Mouse (Mus musculus) ovary, postnatal 14 days (tissue): ENCODE measurements at regions not wholly inside any gene's neighbourhood (a gene's known extent, or its start where the extent isn't known, plus 50 kb on each side); places are given as distances from the start of the nearest gene placed in this dataset.

Experiments used
- DNase-seq: peaks from one replicate; pipeline ENCODE4 v3.0.0; 2022; ENCODE audit warnings: low spot score

GRCm38 (mm10) chr13:101289407-101289806 is 456.2 kb upstream of the Slc30a5 start:
- DNase-seq = no peak

GRCm38 (mm10) chr13:101287131-101287530 is 453.9 kb upstream of the Slc30a5 start:
- no peak for DNase-seq

DNA sequence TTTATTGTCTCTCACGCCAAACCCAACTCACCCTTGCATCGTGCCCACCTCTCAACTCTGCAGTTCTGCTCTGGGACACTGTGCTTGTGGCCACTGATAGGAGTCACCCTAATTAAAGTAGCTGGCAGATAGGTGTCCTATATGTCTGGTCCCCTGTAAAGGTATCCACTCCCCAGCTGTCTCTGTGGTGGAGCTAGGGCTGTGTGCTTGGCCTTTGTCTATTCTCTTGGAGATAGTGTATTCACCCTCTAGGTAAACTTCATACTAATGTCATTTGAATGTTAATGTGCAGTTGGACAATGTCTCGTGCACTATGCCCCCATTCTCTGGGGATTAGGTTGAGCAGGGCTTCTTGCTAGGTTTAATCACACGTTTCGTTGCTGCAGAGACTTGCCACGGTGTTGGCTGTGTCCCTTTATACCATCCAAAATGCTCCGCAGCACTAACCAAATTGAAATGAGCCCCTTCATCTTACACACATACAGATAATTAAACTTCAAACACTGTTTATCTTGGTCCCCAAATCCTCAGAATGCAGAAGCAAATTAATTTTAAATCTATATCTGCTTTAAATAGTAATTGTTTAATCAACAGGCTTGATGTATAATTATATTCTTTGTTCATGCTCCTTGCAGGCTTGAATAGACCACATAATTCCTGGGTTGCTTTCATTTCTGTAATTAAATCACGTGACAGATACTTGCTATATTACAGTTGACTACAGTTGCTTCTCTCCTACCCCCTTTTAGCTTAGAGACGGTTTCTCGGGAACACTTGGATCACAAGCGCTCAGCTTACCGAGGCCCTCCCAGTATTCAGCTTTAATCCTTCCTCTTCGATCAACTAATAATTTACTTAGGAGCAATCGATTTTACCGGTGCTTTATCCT is 453.0 kb upstream of the Slc30a5 start:
- DNase-seq = no peak

GRCm38 (mm10) chr13:101278127-101278526 is 444.9 kb upstream of the Slc30a5 start:
- no peak for DNase-seq

GRCm38 (mm10) chr13:101276766-101277165 is 443.5 kb upstream of the Slc30a5 start:
- no peak for DNase-seq

- no peak for DNase-seq
These were observed 441.4 kb upstream of the Slc30a5 start for GRCm38 (mm10) chr13:101274470-101275141.

GRCm38 (mm10) chr13:101273321-101273720 is 440.1 kb upstream of the Slc30a5 start:
- no peak for DNase-seq

GRCm38 (mm10) chr13:101253698-101254468 is 420.7 kb upstream of the Slc30a5 start:
- DNase-seq = no peak

GRCm38 (mm10) chr13:101249369-101249768 is 416.1 kb upstream of the Slc30a5 start:
- no peak for DNase-seq

DNA sequence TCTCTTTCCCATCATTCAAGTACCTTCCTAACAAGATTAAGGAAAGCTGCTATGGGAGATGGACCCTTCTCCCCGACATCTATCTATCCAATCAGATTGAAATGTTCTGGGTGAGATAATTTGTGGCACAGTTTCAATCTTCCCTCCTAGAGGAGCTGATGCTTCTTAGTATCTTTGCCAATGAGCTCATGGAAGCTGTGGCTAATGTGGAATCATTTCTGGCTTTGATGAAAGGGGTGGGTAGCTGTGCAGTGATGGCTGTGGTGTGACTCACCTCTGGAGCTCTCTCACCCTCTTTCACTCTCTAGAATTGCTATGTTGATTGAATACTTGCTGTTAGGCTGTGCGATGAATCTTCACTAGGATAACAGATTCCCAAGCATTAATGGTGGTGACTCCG is 411.1 kb upstream of the Slc30a5 start:
- DNase-seq = no peak

GRCm38 (mm10) chr13:101238860-101239259 is 405.6 kb upstream of the Slc30a5 start:
- DNase-seq = no peak

- no peak for DNase-seq
These were observed 403.8 kb upstream of the Slc30a5 start for GRCm38 (mm10) chr13:101237035-101237434.

- no peak for DNase-seq
These were observed 402.6 kb upstream of the Slc30a5 start for GRCm38 (mm10) chr13:101235846-101236245.

DNA sequence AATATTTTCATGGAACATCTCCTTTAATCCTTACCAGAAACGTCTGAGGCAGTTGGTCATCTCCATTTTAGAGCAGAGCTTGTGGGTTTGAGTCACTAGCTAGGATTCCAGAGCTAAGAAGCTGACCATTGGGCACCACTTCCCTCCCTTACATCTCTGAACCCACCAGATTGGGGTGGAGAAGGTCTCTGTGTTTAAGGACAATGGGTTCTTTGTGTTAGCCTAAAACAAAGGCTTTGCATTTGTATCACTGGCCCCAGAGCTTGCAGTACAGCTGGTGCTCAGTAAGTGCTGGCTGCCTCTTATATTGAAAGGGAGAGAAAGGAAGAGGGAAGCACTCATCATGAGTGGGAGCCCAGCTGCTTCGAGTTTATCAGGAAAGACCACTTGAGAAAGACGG is 401.9 kb upstream of the Slc30a5 start:
- DNase-seq = no peak

- DNase-seq = no peak
These were observed 401.3 kb upstream of the Slc30a5 start for GRCm38 (mm10) chr13:101234550-101234949.

- no peak for DNase-seq
These were observed 400.6 kb upstream of the Slc30a5 start for GRCm38 (mm10) chr13:101233843-101234281.

- DNase-seq = peak; percentile 28
These were observed 400.1 kb upstream of the Slc30a5 start for GRCm38 (mm10) chr13:101233181-101233842.

DNA sequence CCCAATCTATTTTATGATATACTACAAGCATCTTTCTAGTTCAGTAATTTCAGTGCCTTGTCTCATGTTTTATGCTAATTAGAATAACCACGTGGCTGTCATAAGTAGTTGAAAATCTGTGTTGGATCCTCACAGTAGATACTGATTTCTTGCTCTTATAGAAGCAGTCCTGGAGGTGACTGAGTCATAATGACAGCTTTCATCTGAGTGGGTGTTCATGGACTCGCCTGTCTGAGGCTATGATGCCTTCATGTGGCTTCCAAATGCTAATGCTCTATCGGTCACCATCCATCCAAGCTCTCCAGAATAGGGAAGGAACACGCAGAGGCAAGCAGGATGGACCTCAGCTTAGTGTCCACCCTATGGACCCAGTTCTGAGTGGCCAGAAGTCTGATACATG is 396.6 kb upstream of the Slc30a5 start:
- DNase-seq = no peak

- DNase-seq = no peak
These were observed 392.1 kb upstream of the Slc30a5 start for GRCm38 (mm10) chr13:101225366-101225765.

DNA sequence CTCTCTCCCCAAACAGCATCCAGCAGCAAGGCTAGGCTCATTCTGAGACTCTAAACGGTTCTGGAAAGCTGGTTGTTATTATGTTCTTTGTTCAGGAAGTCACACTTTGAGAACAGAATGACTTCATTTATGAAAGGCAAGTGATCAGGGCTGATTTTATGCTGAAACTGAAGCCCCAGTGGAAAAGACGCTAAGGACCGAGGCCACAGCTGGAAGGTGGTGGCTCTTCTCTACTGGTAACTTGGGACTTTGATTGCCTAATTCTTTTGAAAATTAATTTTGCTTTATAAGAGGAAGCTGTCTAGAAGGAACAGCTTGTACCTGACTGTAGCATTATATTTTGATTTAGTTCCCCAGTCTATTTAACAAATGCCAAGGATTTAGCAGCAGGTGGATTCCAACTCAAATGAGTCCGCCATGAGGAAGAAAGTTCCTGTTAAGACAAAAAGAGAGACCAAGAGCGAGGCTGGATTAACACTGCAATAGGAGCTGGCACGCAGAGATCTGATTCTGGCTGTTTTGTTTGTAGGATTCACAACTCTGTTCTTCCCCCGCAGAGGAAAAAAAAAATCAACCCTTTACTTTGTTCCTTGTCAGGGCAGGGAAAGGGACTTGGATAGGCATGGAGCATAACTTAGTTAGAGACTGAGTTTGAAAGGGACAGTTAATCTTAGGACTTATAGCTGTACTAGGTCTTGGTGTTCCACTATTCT is 388.3 kb upstream of the Slc30a5 start:
- DNase-seq = no peak

DNA sequence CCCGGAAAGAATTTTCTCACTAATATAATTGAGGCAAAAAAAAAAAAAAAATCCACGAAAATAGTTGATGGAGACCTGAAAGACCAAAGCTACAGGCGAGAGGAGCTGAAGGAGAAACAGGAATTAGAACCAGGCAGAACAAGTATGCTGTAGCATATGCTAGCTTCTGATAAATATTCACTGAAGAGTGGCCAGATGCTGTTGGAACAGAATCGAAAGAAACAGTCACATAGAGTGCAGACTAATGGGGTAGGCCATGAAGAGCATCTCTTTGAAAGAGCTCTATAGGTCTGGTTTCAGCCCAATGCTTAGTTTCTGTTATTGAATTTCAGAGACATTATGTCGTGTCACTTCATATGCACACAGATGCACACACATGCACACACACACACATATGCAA is 386.3 kb upstream of the Slc30a5 start:
- no peak for DNase-seq
